Mouse (Mus musculus) spleen, adult 2 months (tissue): ENCODE measurements around the gene Trappc2l.

Experiments used
- CTCF ChIP-seq: fragments of 200-500 bp; IDR thresholded peaks from 2 replicates; pipeline ENCODE4 v1.5.1; 2011; ENCODE audit warnings: mild to moderate bottlenecking, inconsistent platforms; ENCODE audit not compliant: insufficient read depth, insufficient read length, insufficient replicate concordance; ENCODE audit errors: extremely low read depth
- POLR2A ChIP-seq: fragments of 200-500 bp; IDR thresholded peaks from 2 replicates; pipeline ENCODE4 v1.6.1; 2011; ENCODE audit warnings: low read depth, low read length, inconsistent platforms

DNA sequence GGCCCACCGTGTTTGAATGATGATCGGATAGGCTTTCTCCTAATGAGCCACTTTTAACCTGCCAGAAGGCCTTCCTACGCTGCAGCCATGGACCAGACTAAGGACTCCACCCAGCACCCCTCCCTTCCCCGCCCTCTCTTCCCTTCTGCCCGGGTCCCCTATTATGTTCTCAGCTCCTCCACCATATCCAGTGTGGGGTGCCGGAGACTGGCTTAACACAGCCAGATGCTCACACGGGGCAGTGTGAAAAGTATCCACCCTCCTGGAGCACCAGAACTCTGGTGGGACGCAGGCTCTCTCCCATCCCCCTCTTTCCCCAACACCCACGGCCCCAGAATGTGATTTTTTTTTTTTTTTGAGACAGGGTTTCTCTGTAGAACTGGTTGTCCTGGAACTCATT, 37.9 kb upstream of the Trappc2l start:
- no peak for TF ChIP-seq POLR2A
- no peak for TF ChIP-seq CTCF
